Mouse (Mus musculus): ENCODE results near the gene Mlip. TPM values are rescaled to one million over a fixed set of nuclear protein-coding genes. Genes with fewer than 3 reads are reported as not detected.

The Mlip gene
- polyA plus RNA-seq, 1 experiment from 2014 or later = 0.32 TPM

DNA sequence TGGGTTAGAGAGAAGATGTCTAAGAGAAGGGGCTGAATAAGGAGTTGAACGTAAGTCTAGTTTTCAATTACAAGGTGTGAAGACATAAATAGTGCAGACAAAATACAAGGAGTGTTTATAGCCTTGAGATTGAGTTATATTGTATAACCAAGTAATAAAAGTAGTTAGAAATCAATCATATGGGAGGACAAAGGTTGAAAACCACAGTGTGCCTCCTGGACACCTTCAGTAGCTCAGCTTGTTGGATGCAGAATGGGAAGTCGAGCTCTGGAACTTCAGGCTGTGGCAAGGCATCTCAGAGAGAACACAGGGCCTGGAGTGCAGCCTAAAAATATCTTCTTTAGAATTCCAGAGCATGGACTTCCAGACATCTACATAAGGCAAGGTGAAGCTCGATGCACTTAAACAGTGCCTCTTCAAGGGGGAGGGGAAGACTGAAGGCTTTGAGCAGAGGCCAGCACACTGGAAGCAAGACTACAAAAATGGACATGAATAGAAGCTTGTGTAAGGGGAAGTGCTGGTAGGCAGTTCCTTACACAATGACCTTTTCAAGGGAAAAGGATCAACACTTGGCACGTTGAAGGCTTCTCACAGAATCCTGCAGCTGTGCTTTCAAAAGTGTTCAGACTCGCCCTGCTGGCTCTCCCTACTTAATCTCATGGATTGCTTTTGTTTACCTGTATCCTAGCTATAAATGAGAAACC, 76.2 kb downstream of the Mlip start:
- peak; percentile 56; the same call in 1 of the 2 replicates for ATAC-seq
- H3K4me3 ChIP-seq (replicated peaks) = no peak overlapping the region
- WGBS = 34% methylated on average over 5 of the region's 5 CpGs

DNA sequence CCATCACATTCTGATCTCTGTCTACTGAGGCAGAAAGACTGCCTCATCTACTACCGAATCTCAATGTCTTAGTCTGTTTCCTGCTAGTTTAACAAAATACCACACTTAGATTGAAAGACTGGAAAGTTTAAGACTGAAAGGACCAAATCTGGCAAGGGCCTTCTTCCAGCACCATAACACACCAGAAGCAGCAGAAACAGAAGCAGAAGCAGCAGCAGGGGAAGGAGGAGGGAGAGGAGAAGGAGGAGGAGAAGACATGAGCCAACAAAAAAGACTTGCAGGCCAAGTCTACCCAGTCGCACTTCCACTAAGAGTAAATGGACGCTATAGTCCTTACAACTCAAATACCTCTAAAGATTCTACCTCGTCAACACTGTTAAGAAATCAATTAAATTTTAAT, 80.0 kb downstream of the Mlip start:
- no peaks in the 10 kb centered on the region for H3K27me3 ChIP-seq
- 91% methylated on average over 4 of the region's 4 CpGs for WGBS

More for the DNA sequence above, 76.2 kb downstream of the Mlip start:
- Histone ChIP-seq H3K27ac (no peak overlapping the region), H3K9ac (replicated peaks) (no peak overlapping the region), H3K4me1 (replicated peaks) (peaks cover 14% of the 10 kb centered on the region), H3K4me2 (replicated peaks) (no peak overlapping the region), H3K36me3 (no peaks in the 10 kb centered on the region), H3K27me3 (no peaks in the 10 kb centered on the region), H3K9me3 (no peaks in the 10 kb centered on the region)

DNA sequence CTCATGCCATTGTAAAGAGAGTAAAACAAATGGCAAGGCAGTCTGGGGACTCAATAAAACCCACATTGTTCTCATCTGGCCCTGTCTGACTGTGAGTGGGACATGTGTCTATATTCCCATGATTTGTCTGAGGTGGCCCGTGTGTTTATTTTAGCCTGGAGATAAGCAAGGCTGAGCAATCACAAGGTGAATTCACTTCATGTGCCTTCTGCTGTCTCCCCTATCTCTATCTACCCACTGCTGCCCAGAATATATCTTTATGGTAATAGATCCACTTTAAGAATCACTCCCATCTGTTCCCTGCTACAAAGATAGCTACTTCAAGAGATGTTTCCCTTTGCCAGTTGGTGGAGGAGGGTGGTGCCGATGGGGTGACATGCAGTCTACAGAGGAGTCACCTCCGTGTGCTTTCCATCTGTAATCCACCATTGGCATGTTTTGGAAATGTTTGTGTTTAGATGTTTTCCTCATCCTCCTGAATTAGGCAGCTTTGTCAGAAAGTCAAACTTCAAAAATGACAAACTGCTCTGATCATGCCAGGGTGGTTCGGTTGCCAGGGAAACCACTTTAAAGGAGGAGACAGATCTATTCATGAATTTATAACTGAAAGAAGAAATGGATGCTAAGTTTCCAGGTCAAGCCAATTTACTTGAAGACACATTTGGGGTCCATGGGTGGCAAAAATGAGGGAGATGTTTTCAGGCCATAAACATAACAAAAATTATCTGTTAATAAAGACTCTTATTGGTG, 87.3 kb downstream of the Mlip start:
- ATAC-seq = no peak
- Histone ChIP-seq H3K4me2 (replicated peaks) (no peak overlapping the region), H3K36me3 (no peaks in the 10 kb centered on the region), H3K9me3 (no peaks in the 10 kb centered on the region), H3K4me1 (replicated peaks) (no peaks in the 10 kb centered on the region), H3K27me3 (no peaks in the 10 kb centered on the region), H3K4me3 (replicated peaks) (no peak overlapping the region), H3K27ac (no peak overlapping the region), H3K9ac (replicated peaks) (no peak overlapping the region)
- 79% methylated on average over 4 of the region's 4 CpGs for WGBS

More for the DNA sequence above, 80.0 kb downstream of the Mlip start:
- peaks cover 9% of the 10 kb centered on the region for H3K4me1 ChIP-seq (replicated peaks)
- no peak overlapping the region for H3K4me2 ChIP-seq (replicated peaks)
- no peak for ATAC-seq
- H3K9ac ChIP-seq (replicated peaks) = no peak overlapping the region
- no peak overlapping the region for H3K4me3 ChIP-seq (replicated peaks)
- H3K9me3 ChIP-seq = no peaks in the 10 kb centered on the region
- no peak overlapping the region for H3K27ac ChIP-seq
- no peaks in the 10 kb centered on the region for H3K36me3 ChIP-seq

DNA sequence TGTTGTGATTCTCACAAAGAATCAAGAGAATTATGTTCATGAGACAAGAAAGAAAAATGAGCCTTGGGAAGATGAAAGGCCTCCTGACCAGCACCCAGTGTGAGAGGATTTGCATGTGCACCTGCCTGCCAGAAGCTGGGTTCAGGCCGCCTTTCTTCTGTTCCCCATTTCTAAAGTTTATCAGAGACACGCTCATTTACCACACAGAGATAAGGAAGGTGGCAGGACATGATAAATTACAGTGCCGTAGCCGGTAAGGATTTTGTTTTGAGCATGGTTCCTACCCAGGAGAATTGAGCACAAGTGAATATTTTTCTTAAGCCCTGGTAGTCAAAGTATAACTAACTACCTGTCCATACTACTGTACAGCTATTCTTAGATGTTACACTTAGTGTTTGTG, 93.7 kb downstream of the Mlip start:
- H3K9ac ChIP-seq (replicated peaks) = no peak overlapping the region
- H3K4me2 ChIP-seq (replicated peaks) = no peak overlapping the region
- WGBS = 81% methylated on average over 4 of the region's 4 CpGs
- no peaks in the 10 kb centered on the region for H3K36me3 ChIP-seq
- H3K4me3 ChIP-seq (replicated peaks) = no peak overlapping the region
- H3K9me3 ChIP-seq = no peaks in the 10 kb centered on the region
- H3K27ac ChIP-seq = no peak overlapping the region
- no peaks in the 10 kb centered on the region for H3K4me1 ChIP-seq (replicated peaks)
- H3K27me3 ChIP-seq = no peaks in the 10 kb centered on the region
- no peak for ATAC-seq

DNA sequence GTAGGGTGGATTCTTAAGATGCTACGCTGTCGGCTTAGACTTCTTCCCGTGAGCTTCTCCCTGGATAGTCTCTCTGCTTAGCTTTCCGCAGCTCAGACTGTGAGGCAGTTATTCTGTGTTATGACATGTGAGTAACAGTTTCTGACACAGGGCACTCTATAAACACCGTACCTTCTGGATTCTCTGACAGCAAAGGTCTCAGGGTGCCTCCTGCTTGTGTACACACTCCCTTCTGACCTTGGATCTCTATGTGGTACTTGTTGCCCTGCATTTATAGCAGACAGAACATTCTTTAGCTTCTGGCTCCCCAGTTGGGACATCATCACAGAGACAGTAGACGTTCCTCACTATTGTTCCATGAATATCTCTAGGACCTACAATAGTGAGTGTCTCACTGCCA, 94.5 kb downstream of the Mlip start:
- WGBS = 87% methylated on average over 6 of the region's 6 CpGs
- no peak overlapping the region for H3K4me2 ChIP-seq (replicated peaks)
- no peaks in the 10 kb centered on the region for H3K27me3 ChIP-seq
- no peak for ATAC-seq
- no peaks in the 10 kb centered on the region for H3K4me1 ChIP-seq (replicated peaks)
- H3K4me3 ChIP-seq (replicated peaks) = no peak overlapping the region
- no peaks in the 10 kb centered on the region for H3K9me3 ChIP-seq
- H3K9ac ChIP-seq (replicated peaks) = no peak overlapping the region
- no peak overlapping the region for H3K27ac ChIP-seq
- H3K36me3 ChIP-seq = no peaks in the 10 kb centered on the region

DNA sequence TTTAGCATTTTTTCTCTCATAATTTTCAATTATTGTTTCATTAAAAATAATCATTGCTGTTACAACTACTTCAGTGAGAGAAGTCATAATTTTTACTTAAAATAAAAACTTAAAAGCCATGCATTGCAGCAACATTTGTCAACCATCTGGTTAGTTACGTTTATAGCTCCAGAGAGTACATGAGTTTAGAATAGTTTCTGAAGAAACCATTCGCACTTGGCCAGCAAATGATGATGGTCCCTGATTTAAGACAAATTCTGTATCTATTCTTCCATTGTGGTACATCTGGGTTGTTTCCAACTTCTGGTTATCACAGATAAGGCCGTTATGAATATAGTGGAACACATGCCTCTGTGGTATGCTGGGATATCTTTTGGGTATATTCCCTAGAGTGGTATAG, 98.3 kb downstream of the Mlip start:
- H3K4me3 ChIP-seq (replicated peaks) = no peak overlapping the region
- no peaks in the 10 kb centered on the region for H3K4me1 ChIP-seq (replicated peaks)
- no peak for ATAC-seq
- WGBS = 95% methylated on average over 3 of the region's 3 CpGs
- no peaks in the 10 kb centered on the region for H3K9me3 ChIP-seq
- no peaks in the 10 kb centered on the region for H3K27me3 ChIP-seq
- H3K36me3 ChIP-seq = no peaks in the 10 kb centered on the region
- no peak overlapping the region for H3K4me2 ChIP-seq (replicated peaks)
- no peak overlapping the region for H3K27ac ChIP-seq
- H3K9ac ChIP-seq (replicated peaks) = no peak overlapping the region

DNA sequence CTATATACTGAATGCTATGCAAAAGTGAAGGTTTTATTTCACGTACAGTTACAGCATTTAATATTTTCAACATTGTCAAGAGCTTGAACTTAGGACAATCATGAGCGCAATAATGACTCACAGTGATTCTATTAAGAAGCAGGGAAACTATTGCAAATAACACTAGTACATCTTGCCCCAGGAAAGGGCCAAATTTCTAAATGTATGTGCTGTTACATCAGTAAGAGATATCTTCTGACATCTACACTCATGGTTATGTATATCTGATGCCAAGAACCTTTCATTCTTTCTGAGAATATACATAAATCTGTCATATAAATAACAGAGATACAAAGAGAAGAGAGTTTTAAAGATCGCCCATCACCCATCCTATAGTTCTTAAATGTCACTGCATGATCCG, 100.0 kb downstream of the Mlip start:
- ATAC-seq = no peak

DNA sequence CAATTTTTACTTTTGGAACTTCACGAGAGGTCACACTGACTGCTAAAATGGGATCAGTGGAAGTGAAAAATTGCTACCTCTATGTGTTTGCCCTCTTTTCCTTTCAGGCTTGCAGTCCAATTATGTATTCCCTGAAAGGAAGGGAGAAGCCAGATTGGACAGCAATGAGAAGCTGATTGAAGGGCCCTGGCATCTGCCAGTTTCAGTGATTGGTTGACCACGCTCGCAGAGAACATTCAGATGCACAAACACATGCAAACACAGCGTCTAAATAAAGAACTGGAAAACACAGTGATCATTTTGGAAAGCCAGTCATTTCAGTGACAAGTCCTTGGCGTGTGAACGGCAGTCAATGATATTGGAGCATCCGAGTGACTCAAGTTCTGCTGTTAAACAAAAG, 100.6 kb downstream of the Mlip start:
- Histone ChIP-seq H3K4me2 (replicated peaks) (no peak overlapping the region), H3K9me3 (no peaks in the 10 kb centered on the region), H3K36me3 (no peaks in the 10 kb centered on the region), H3K27me3 (no peaks in the 10 kb centered on the region), H3K4me3 (replicated peaks) (no peak overlapping the region), H3K27ac (no peak overlapping the region), H3K9ac (replicated peaks) (no peak overlapping the region), H3K4me1 (replicated peaks) (no peaks in the 10 kb centered on the region)
- 86% methylated on average over 7 of the region's 7 CpGs for WGBS
- no peak for ATAC-seq

More for the DNA sequence above, 100.0 kb downstream of the Mlip start:
- no peak overlapping the region for H3K9ac ChIP-seq (replicated peaks)
- no peak overlapping the region for H3K27ac ChIP-seq
- no peaks in the 10 kb centered on the region for H3K27me3 ChIP-seq
- H3K4me2 ChIP-seq (replicated peaks) = no peak overlapping the region
- no peak overlapping the region for H3K4me3 ChIP-seq (replicated peaks)
- no peaks in the 10 kb centered on the region for H3K36me3 ChIP-seq
- WGBS = 96% methylated on average over 4 of the region's 4 CpGs
- no peaks in the 10 kb centered on the region for H3K9me3 ChIP-seq
- H3K4me1 ChIP-seq (replicated peaks) = no peaks in the 10 kb centered on the region

DNA sequence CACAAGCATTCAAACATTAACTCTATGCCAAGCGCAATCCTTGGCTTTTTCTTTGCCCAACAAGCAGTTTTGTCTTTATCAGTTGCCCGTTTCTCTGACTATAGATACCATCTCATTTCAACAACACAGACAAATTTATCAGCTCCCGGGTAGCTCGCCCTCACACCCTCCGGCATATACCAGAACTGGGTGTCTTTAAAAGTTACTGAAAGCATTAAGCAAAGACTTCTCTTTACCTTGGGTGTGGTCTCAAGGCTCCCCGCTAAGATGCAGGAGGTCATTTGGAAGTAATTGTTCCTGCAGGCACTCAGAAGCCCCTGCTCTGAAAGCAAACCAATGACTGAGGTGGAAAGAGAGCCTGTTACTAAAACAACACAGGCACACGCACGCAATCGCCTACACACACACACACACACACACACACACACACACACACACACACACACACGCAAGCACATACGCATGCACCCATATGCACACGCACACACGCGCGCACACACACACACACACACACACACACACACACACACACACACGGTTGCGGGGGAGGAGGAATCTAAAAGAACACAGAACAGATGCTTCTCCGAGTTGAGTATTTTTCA, 101.2 kb downstream of the Mlip start:
- no peaks in the 10 kb centered on the region for H3K27me3 ChIP-seq
- no peak overlapping the region for H3K4me3 ChIP-seq (replicated peaks)
- no peak overlapping the region for H3K9ac ChIP-seq (replicated peaks)
- no peak overlapping the region for H3K4me2 ChIP-seq (replicated peaks)
- ATAC-seq = no peak
- 90% methylated on average over 17 of the region's 18 CpGs for WGBS
- no peaks in the 10 kb centered on the region for H3K9me3 ChIP-seq
- no peaks in the 10 kb centered on the region for H3K36me3 ChIP-seq
- H3K4me1 ChIP-seq (replicated peaks) = no peaks in the 10 kb centered on the region
- H3K27ac ChIP-seq = no peak overlapping the region

DNA sequence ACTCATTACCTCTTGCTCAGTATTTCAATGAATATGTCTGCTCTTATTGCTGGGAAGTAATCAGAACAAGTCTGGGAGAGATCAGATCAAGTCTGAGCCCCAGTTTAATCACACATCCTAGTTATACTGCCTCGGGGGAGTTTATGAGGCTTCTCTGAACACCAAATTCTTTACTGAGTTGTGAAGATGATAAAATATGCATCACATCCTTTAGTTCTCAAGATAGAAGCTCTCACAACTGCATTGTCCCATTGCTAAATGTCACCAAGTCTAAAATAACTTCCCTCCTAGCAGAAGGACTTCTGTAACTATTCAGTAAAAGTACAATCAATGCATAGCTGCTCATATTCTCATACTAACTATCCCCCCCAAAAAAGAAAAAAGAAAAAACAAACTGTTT, 154.5 kb downstream of the Mlip start:
- 79% methylated on average over 1 of the region's 1 CpGs for WGBS
- ATAC-seq = no peak

DNA sequence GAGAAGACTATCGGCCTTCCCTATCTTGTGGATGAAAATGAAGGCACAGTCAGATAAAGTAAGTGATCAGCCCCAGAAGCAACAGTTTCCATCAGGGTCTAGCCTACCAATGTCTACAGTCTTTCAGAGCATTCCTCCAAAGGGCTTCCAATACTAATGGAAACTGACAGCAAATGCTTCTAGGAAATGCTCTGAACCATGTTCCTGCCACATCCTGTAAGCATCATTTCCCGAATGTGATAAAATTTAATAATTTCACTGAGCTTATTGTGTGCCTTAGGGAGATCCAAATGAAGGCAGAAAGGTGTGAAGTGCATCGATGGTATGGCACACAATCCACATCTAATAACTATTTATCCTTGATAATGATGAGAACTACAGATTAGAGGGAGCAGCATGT, 173.3 kb downstream of the Mlip start:
- no peaks in the 10 kb centered on the region; the same call in 1 of the 2 replicates for H3K4me1 ChIP-seq (replicated peaks)
- ATAC-seq = no peak
- WGBS = 84% methylated on average over 3 of the region's 3 CpGs

More for the DNA sequence above, 154.5 kb downstream of the Mlip start:
- no peaks in the 10 kb centered on the region for H3K27me3 ChIP-seq
- no peak overlapping the region for H3K4me2 ChIP-seq (replicated peaks)
- H3K27ac ChIP-seq = no peak overlapping the region
- no peaks in the 10 kb centered on the region for H3K4me1 ChIP-seq (replicated peaks)
- no peaks in the 10 kb centered on the region for H3K36me3 ChIP-seq
- H3K9me3 ChIP-seq = no peaks in the 10 kb centered on the region
- H3K9ac ChIP-seq (replicated peaks) = no peak overlapping the region
- H3K4me3 ChIP-seq (replicated peaks) = no peak overlapping the region

DNA sequence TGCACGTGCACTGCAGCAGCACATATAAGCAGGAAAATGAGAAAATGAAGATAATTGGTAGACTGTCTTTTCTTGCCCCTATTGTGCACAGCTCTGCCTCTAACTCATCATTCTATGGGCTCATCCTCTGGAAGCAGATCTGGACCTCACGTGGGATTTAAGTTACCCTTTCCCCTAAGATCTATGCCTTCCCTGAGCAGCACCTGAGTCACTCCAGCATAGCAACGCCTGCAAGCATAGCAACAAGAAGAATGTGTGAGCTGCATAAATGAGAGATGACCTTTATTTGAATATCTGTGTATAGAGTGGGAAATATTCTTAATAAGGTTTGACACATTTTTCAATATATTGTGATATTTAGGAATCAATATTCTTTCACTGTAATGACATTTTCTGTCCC, 176.9 kb downstream of the Mlip start:
- H3K4me3 ChIP-seq (replicated peaks) = no peak overlapping the region
- H3K27me3 ChIP-seq = no peaks in the 10 kb centered on the region
- no peak overlapping the region; the same call in 1 of the 2 replicates for H3K27ac ChIP-seq
- H3K4me2 ChIP-seq (replicated peaks) = no peak overlapping the region
- WGBS = 64% methylated on average over 3 of the region's 3 CpGs
- H3K9me3 ChIP-seq = no peaks in the 10 kb centered on the region
- H3K4me1 ChIP-seq (replicated peaks) = peaks cover 3% of the 10 kb centered on the region; the same call in 1 of the 2 replicates
- peak; percentile 58 for ATAC-seq
- H3K9ac ChIP-seq (replicated peaks) = no peak overlapping the region
- H3K36me3 ChIP-seq = no peaks in the 10 kb centered on the region

More for the DNA sequence above, 173.3 kb downstream of the Mlip start:
- no peak overlapping the region for H3K4me2 ChIP-seq (replicated peaks)
- H3K4me3 ChIP-seq (replicated peaks) = no peak overlapping the region
- H3K27ac ChIP-seq = no peak overlapping the region
- no peak overlapping the region for H3K9ac ChIP-seq (replicated peaks)
- H3K27me3 ChIP-seq = no peaks in the 10 kb centered on the region
- H3K9me3 ChIP-seq = no peaks in the 10 kb centered on the region
- H3K36me3 ChIP-seq = no peaks in the 10 kb centered on the region
